Mouse (Mus musculus) testis, postnatal 14 days (tissue): ENCODE results near the gene Gm3043.
"Not testable (repeated sequence)": the region's sequence is repeated elsewhere in the genome, so short reads cannot be mapped to it uniquely, and the experiment has no call there.

Experiments used
- DNase-seq: peaks from one replicate; pipeline ENCODE4 v3.0.0; 2021; ENCODE audit warnings: low spot score

Gene Gm3043

DNA sequence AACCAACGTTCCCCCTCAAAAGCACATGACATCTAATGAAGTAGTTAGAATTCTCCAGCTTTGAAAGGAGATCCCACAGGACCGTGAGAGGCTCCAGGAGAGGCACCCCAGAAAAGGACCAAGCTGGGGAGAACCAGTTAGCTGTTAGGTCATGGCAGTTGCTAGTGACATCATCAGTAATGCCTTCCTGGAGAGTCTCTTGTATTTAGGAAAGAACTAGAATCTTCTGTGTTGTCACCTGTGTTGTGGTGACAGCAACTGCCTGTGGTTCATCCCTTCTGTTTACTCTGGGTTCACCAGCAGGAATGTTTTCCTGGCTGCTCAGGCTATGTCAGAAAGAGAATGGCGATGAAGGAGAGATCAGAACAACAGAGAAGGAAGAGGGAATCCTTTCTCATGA is at the start of gene Gm3043:
TSS of gene Gm3043 (plus strand) at position 301 of the 400 bp plus-strand sequence.
- not testable (repeated sequence) for DNase-seq

- not testable (repeated sequence) for DNase-seq
These were observed 36.9 kb upstream of the Gm3043 start, which contains the start of gene Gm3020 for GRCm38 (mm10) chr14:3651730-3652129. Gene Gm3020 (plus strand): TSS chr14:3652030.
